Mouse (Mus musculus): ENCODE results near the gene Gnptab. TPM values are rescaled to one million over a fixed set of nuclear protein-coding genes. Genes with fewer than 3 reads are reported as not detected.

Gene Gnptab
- polyA plus RNA-seq, 1 experiment from 2014 or later: 7.7 TPM

DNA sequence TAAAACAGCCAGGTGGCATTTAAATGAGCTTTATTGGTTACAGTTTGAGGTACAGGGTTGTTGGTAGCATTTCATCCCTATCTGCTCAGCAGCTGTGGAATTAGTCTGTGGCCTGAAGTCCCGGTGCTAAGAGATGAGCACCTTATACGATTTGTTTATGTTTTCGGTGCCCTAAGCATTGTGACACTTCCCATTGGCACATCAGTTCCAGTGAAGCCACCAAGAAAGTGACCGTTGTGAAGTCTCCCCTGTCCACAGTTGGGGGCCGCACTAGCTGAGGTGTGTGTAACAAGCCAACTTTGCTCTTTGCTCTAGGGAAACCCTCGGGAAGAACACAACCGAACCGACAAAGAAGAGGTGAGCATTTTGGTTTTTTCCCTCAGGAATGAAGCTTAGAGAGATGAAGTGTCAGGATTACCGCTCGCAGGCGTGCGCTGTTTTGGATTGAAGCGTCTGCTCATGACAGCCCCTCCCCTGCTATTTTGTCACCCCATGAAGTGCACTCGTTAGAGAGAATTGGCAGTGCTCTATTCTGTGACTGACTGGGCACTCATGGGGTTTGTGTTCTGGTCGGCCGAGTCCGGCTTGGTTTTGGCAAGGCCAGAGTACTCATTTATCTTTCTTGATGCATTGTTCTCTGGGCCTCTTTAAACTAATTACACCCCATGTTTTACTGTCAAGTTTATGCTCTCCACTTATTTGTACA, 33.5 kb downstream of the Gnptab start:
- Histone ChIP-seq H3K9ac (ENCODE audit: low read length) (no peak overlapping the region), H3K4me3 (ENCODE audit: low read depth, low read length) (no peak overlapping the region), H3K9me3 (ENCODE audit: control insufficient read depth, low read length) (no peaks in the 10 kb centered on the region), H3K4me1 (ENCODE audit: control insufficient read depth, insufficient read depth, low read length) (no peaks in the 10 kb centered on the region), H3K36me3 (ENCODE audit: control insufficient read depth, insufficient read depth, low read length) (no peaks in the 10 kb centered on the region), H3K4me2 (ENCODE audit: low read depth) (no peak overlapping the region), H3K27me3 (ENCODE audit: control insufficient read depth, insufficient read depth, low read length) (no peaks in the 10 kb centered on the region), H3K27ac (ENCODE audit: low read depth, low read length) (no peak overlapping the region)
- ATAC-seq (ENCODE audit: insufficient read depth, low FRiP score, low TSS enrichment) (no peak), DNase-seq (ENCODE audit: low spot score) (no peak)
- WGBS: 59% methylated on average over 17 of the region's 17 CpGs

DNA sequence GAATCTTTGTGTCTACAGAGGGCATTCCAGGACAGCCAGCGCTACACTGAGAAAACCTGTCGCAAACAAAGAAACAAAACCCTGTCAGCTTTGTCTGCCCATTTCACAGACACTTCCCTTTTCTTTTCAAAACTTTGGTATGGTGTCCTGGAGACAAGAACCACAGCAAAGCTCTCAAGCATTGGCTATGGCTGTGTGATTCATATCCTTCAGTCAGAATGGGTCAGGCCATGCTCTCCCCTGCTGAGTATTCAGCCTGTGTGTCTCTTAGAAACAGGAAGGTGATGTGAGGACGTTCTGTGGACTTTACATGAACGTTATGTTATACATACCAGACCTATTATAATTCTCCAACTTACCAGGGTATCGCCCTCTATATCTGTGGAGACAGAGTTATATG, 38.8 kb downstream of the Gnptab start:
- ATAC-seq (ENCODE audit: insufficient read depth, low FRiP score, low TSS enrichment) (no peak), DNase-seq (ENCODE audit: low spot score) (no peak)
- WGBS: 89% methylated on average over 5 of the region's 5 CpGs
- H3K27ac ChIP-seq (ENCODE audit: low read depth, low read length): no peak overlapping the region
- H3K4me2 ChIP-seq (ENCODE audit: low read depth): no peak overlapping the region
- no peak overlapping the region for H3K4me3 ChIP-seq (ENCODE audit: low read depth, low read length)
- no peaks in the 10 kb centered on the region for H3K36me3 ChIP-seq (ENCODE audit: control insufficient read depth, insufficient read depth, low read length)
- no peaks in the 10 kb centered on the region for H3K4me1 ChIP-seq (ENCODE audit: control insufficient read depth, insufficient read depth, low read length)
- H3K27me3 ChIP-seq (ENCODE audit: control insufficient read depth, insufficient read depth, low read length): no peaks in the 10 kb centered on the region
- no peaks in the 10 kb centered on the region for H3K9me3 ChIP-seq (ENCODE audit: control insufficient read depth, low read length)
- H3K9ac ChIP-seq (ENCODE audit: low read length): no peak overlapping the region

GRCm38 (mm10) chr10:88420141-88420541, 41.2 kb downstream of the Gnptab start:
- WGBS: 71% methylated on average over 11 of the region's 11 CpGs
- Histone ChIP-seq H3K4me1 (ENCODE audit: control insufficient read depth, insufficient read depth, low read length) (no peaks in the 10 kb centered on the region), H3K9me3 (ENCODE audit: control insufficient read depth, low read length) (no peaks in the 10 kb centered on the region), H3K36me3 (ENCODE audit: control insufficient read depth, insufficient read depth, low read length) (no peaks in the 10 kb centered on the region), H3K4me2 (ENCODE audit: low read depth) (no peak overlapping the region), H3K4me3 (ENCODE audit: low read depth, low read length) (no peak overlapping the region), H3K27ac (ENCODE audit: low read depth, low read length) (no peak overlapping the region), H3K27me3 (ENCODE audit: control insufficient read depth, insufficient read depth, low read length) (no peaks in the 10 kb centered on the region), H3K9ac (ENCODE audit: low read length) (no peak overlapping the region)
- ATAC-seq (ENCODE audit: insufficient read depth, low FRiP score, low TSS enrichment): no peak
- no peak for DNase-seq (ENCODE audit: low spot score)

DNA sequence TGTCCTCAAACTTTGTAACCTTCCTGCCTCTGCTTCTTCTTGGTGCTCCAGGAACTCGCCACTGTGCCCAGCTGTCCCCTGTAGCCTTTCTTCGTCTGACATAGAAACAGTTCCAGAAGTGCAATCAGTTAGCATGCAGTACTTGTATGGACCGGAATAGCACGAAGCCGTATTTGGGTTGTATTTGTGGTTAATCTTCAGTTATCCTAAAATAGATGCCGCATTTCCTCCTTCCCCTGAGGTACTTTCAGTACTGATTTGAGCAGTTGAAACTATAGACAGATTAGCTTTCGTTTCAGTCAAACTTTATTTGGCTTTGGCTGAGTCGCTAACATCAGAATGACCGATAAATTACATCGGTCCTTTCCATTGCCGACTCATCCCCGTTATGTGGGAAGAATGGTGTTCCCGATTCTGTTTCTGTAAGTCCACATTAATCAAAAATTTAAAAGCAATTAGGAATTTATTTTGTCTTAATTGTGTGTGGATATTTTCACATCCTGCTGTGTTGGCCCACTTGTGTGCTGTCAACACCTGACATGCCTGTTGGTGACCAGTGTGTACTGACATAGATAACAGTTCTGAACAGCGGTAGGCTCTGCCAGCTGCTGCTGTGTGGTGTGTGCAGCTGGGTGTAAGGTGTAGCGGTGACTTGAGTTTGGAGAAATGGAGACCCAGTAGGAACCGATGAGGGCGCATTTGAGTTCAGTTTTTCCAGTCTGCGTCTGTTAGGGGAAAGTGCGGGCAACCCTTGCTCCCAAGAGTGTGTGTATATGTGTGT, 41.9 kb downstream of the Gnptab start:
- DNase-seq (ENCODE audit: low spot score): no peak
- H3K9me3 ChIP-seq (ENCODE audit: control insufficient read depth, low read length): no peaks in the 10 kb centered on the region
- no peak overlapping the region for H3K4me3 ChIP-seq (ENCODE audit: low read depth, low read length)
- no peak for ATAC-seq (ENCODE audit: insufficient read depth, low FRiP score, low TSS enrichment)
- H3K36me3 ChIP-seq (ENCODE audit: control insufficient read depth, insufficient read depth, low read length): no peaks in the 10 kb centered on the region
- H3K4me2 ChIP-seq (ENCODE audit: low read depth): no peak overlapping the region
- H3K9ac ChIP-seq (ENCODE audit: low read length): no peak overlapping the region
- no peaks in the 10 kb centered on the region for H3K27me3 ChIP-seq (ENCODE audit: control insufficient read depth, insufficient read depth, low read length)
- no peaks in the 10 kb centered on the region for H3K4me1 ChIP-seq (ENCODE audit: control insufficient read depth, insufficient read depth, low read length)
- WGBS: 94% methylated on average over 19 of the region's 19 CpGs
- no peak overlapping the region for H3K27ac ChIP-seq (ENCODE audit: low read depth, low read length)

GRCm38 (mm10) chr10:88426158-88426816, 47.4 kb downstream of the Gnptab start:
- no peak overlapping the region for H3K9ac ChIP-seq (ENCODE audit: low read length)
- H3K9me3 ChIP-seq (ENCODE audit: control insufficient read depth, low read length): no peaks in the 10 kb centered on the region
- H3K27me3 ChIP-seq (ENCODE audit: control insufficient read depth, insufficient read depth, low read length): no peaks in the 10 kb centered on the region
- ATAC-seq (ENCODE audit: insufficient read depth, low FRiP score, low TSS enrichment): no peak; the same call in 1 of the 2 replicates
- no peak overlapping the region for H3K27ac ChIP-seq (ENCODE audit: low read depth, low read length)
- no peaks in the 10 kb centered on the region for H3K4me1 ChIP-seq (ENCODE audit: control insufficient read depth, insufficient read depth, low read length)
- H3K36me3 ChIP-seq (ENCODE audit: control insufficient read depth, insufficient read depth, low read length): no peaks in the 10 kb centered on the region
- DNase-seq (ENCODE audit: low spot score): peak; percentile 71
- H3K4me2 ChIP-seq (ENCODE audit: low read depth): no peak overlapping the region
- 96% methylated on average over 2 of the region's 2 CpGs for WGBS
- no peak overlapping the region for H3K4me3 ChIP-seq (ENCODE audit: low read depth, low read length)

DNA sequence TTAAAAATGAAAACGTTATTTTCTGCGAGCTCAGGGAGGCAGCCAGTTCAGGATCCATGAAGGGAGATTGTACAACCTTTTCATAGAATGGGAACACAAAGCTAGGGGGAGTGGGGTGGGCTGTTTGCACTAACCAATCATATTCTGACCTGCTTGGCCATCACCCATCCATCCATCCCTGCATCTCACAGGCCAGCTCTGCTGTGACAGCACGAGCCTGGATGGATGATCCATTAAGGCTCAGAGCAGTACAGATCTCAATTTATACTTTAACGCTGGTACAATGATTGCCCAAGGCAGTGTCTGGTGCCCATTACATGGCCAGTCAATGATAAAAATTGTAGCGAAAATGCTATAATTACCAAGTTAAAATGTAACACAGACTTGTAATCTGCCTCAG, 48.0 kb downstream of the Gnptab start:
- no peak overlapping the region for H3K4me2 ChIP-seq (ENCODE audit: low read depth)
- DNase-seq (ENCODE audit: low spot score) (no peak), ATAC-seq (ENCODE audit: insufficient read depth, low FRiP score, low TSS enrichment) (no peak)
- no peaks in the 10 kb centered on the region for H3K27me3 ChIP-seq (ENCODE audit: control insufficient read depth, insufficient read depth, low read length)
- 66% methylated on average over 5 of the region's 5 CpGs for WGBS
- no peak overlapping the region for H3K27ac ChIP-seq (ENCODE audit: low read depth, low read length)
- no peaks in the 10 kb centered on the region for H3K36me3 ChIP-seq (ENCODE audit: control insufficient read depth, insufficient read depth, low read length)
- H3K9ac ChIP-seq (ENCODE audit: low read length): no peak overlapping the region
- no peak overlapping the region for H3K4me3 ChIP-seq (ENCODE audit: low read depth, low read length)
- H3K9me3 ChIP-seq (ENCODE audit: control insufficient read depth, low read length): no peaks in the 10 kb centered on the region
- no peaks in the 10 kb centered on the region for H3K4me1 ChIP-seq (ENCODE audit: control insufficient read depth, insufficient read depth, low read length)

- ATAC-seq (ENCODE audit: insufficient read depth, low FRiP score, low TSS enrichment): no peak
- Histone ChIP-seq H3K36me3 (ENCODE audit: control insufficient read depth, insufficient read depth, low read length) (no peaks in the 10 kb centered on the region), H3K27me3 (ENCODE audit: control insufficient read depth, insufficient read depth, low read length) (no peaks in the 10 kb centered on the region), H3K4me3 (ENCODE audit: low read depth, low read length) (no peak overlapping the region), H3K4me2 (ENCODE audit: low read depth) (no peak overlapping the region), H3K27ac (ENCODE audit: low read depth, low read length) (no peak overlapping the region), H3K9me3 (ENCODE audit: control insufficient read depth, low read length) (no peaks in the 10 kb centered on the region), H3K9ac (ENCODE audit: low read length) (no peak overlapping the region), H3K4me1 (ENCODE audit: control insufficient read depth, insufficient read depth, low read length) (no peaks in the 10 kb centered on the region)
- no peak for DNase-seq (ENCODE audit: low spot score)
- 92% methylated on average over 6 of the region's 6 CpGs for WGBS
Measured at GRCm38 (mm10) chr10:88427998-88428397, 49.1 kb downstream of the Gnptab start.

- Histone ChIP-seq H3K4me3 (ENCODE audit: low read depth, low read length) (no peak overlapping the region), H3K27me3 (ENCODE audit: control insufficient read depth, insufficient read depth, low read length) (no peaks in the 10 kb centered on the region), H3K4me1 (ENCODE audit: control insufficient read depth, insufficient read depth, low read length) (no peaks in the 10 kb centered on the region), H3K4me2 (ENCODE audit: low read depth) (no peak overlapping the region), H3K9ac (ENCODE audit: low read length) (no peak overlapping the region), H3K27ac (ENCODE audit: low read depth, low read length) (no peak overlapping the region), H3K36me3 (ENCODE audit: control insufficient read depth, insufficient read depth, low read length) (no peaks in the 10 kb centered on the region), H3K9me3 (ENCODE audit: control insufficient read depth, low read length) (no peaks in the 10 kb centered on the region)
- no peak for DNase-seq (ENCODE audit: low spot score)
- ATAC-seq (ENCODE audit: insufficient read depth, low FRiP score, low TSS enrichment): no peak
- 89% methylated on average over 6 of the region's 6 CpGs for WGBS
Measured at GRCm38 (mm10) chr10:88441224-88441623, 62.3 kb downstream of the Gnptab start.
